Mouse (Mus musculus): ENCODE results near the gene Cdon. TPM values are rescaled to one million over a fixed set of nuclear protein-coding genes. Genes with fewer than 3 reads are reported as not detected.

Cdon gene
- polyA plus RNA-seq, 1 experiment: 49.9 TPM

GRCm38 (mm10) chr9:35479456-35479855, 58.5 kb downstream of the Cdon start:
- no peak for TF ChIP-seq SRF (IDR thresholded peaks at IDR 0.05; ENCODE audit: control insufficient read depth, insufficient read length, low read depth)
- no peak for TF ChIP-seq TCF3 (IDR thresholded peaks at IDR 0.05; ENCODE audit: insufficient read length, low read depth)
- no peak for TF ChIP-seq E2F4 (IDR thresholded peaks at IDR 0.05; ENCODE audit: insufficient read depth)
- no peak for TF ChIP-seq TCF12 (IDR thresholded peaks at IDR 0.05; ENCODE audit: insufficient read depth, poor library complexity, severe bottlenecking)
- TF ChIP-seq USF1 (IDR thresholded peaks at IDR 0.05; ENCODE audit: low read depth): no peak
- TF ChIP-seq CEBPB (IDR thresholded peaks at IDR 0.05; ENCODE audit: insufficient read depth, poor library complexity, severe bottlenecking): no peak
- no peak for TF ChIP-seq MYOD1 (IDR thresholded peaks at IDR 0.05; ENCODE audit: control insufficient read depth in 1 of 3, insufficient read length in 2 of 3, low read depth in 2 of 3)
- no peak for TF ChIP-seq POLR2AphosphoS2 (IDR thresholded peaks at IDR 0.05; ENCODE audit: insufficient read length, low read depth)
- TF ChIP-seq POLR2A (IDR thresholded peaks at IDR 0.05; ENCODE audit: insufficient read length, low read depth): no peak
- Histone ChIP-seq H3K36me3 (ENCODE audit: control insufficient read depth, insufficient read depth) (peaks cover 57% of the 10 kb centered on the region), H3K27me3 (ENCODE audit: control insufficient read depth, insufficient read depth, insufficient read length) (no peaks in the 10 kb centered on the region), H3K79me2 (ENCODE audit: control insufficient read depth, insufficient read depth) (no peaks in the 10 kb centered on the region), H3K4me3 (no peak overlapping the region), H3K4me2 (ENCODE audit: low read depth) (no peak overlapping the region), H3ac (ENCODE audit: control insufficient read depth, insufficient read length) (no peak overlapping the region)

- TF ChIP-seq POLR2A (IDR thresholded peaks at IDR 0.05; ENCODE audit: insufficient read length, low read depth): no peak
- TF ChIP-seq POLR2AphosphoS2 (IDR thresholded peaks at IDR 0.05; ENCODE audit: insufficient read length, low read depth): no peak
- no peak for TF ChIP-seq CEBPB (IDR thresholded peaks at IDR 0.05; ENCODE audit: insufficient read depth, poor library complexity, severe bottlenecking)
- no peak for TF ChIP-seq TCF3 (IDR thresholded peaks at IDR 0.05; ENCODE audit: insufficient read length, low read depth)
- TF ChIP-seq MAX (IDR thresholded peaks at IDR 0.05; ENCODE audit: low read depth): no peak
- TF ChIP-seq MYOD1 (IDR thresholded peaks at IDR 0.05; ENCODE audit: control insufficient read depth in 1 of 3, insufficient read length in 2 of 3, low read depth in 2 of 3): no peak
- H3K27me3 ChIP-seq (ENCODE audit: control insufficient read depth, insufficient read depth, insufficient read length): no peaks in the 10 kb centered on the region
- H3K4me2 ChIP-seq (ENCODE audit: low read depth): no peak overlapping the region
- no peaks in the 10 kb centered on the region for H3K79me2 ChIP-seq (ENCODE audit: control insufficient read depth, insufficient read depth)
- no peak overlapping the region for H3K4me3 ChIP-seq
- H3ac ChIP-seq (ENCODE audit: control insufficient read depth, insufficient read length): no peak overlapping the region
- peaks cover 57% of the 10 kb centered on the region for H3K36me3 ChIP-seq (ENCODE audit: control insufficient read depth, insufficient read depth)
Measured at GRCm38 (mm10) chr9:35482014-35482898, 61.3 kb downstream of the Cdon start.

GRCm38 (mm10) chr9:35483949-35484348, 63.0 kb downstream of the Cdon start:
- Histone ChIP-seq H3K4me2 (ENCODE audit: low read depth) (no peak overlapping the region), H3ac (ENCODE audit: control insufficient read depth, insufficient read length) (no peak overlapping the region), H3K79me2 (ENCODE audit: control insufficient read depth, insufficient read depth) (no peaks in the 10 kb centered on the region), H3K27me3 (ENCODE audit: control insufficient read depth, insufficient read depth, insufficient read length) (no peaks in the 10 kb centered on the region), H3K36me3 (ENCODE audit: control insufficient read depth, insufficient read depth) (peaks cover 49% of the 10 kb centered on the region), H3K4me3 (no peak overlapping the region)
- TF ChIP-seq TCF3 (IDR thresholded peaks at IDR 0.05; ENCODE audit: insufficient read length, low read depth) (no peak), TCF12 (IDR thresholded peaks at IDR 0.05; ENCODE audit: insufficient read depth, poor library complexity, severe bottlenecking) (no peak), POLR2AphosphoS2 (IDR thresholded peaks at IDR 0.05; ENCODE audit: insufficient read length, low read depth) (no peak), POLR2A (IDR thresholded peaks at IDR 0.05; ENCODE audit: insufficient read length, low read depth) (no peak), SRF (IDR thresholded peaks at IDR 0.05; ENCODE audit: control insufficient read depth, insufficient read length, low read depth) (no peak), MAX (IDR thresholded peaks at IDR 0.05; ENCODE audit: low read depth) (no peak), REST (IDR thresholded peaks at IDR 0.05; ENCODE audit: insufficient read depth, insufficient read length) (no peak), E2F4 (IDR thresholded peaks at IDR 0.05; ENCODE audit: insufficient read depth) (no peak), MYOD1 (IDR thresholded peaks at IDR 0.05; ENCODE audit: control insufficient read depth in 1 of 3, insufficient read length in 2 of 3, low read depth in 2 of 3) (no peak), USF1 (IDR thresholded peaks at IDR 0.05; ENCODE audit: low read depth) (no peak), MYOG (IDR thresholded peaks at IDR 0.05; ENCODE audit: control insufficient read depth in 1 of 3, insufficient read depth in 1 of 3, insufficient read length in 2 of 3, low read depth in 2 of 3) (no peak), CEBPB (IDR thresholded peaks at IDR 0.05; ENCODE audit: insufficient read depth, poor library complexity, severe bottlenecking) (no peak)

GRCm38 (mm10) chr9:35486616-35487015, 65.7 kb downstream of the Cdon start:
- H3K4me3 ChIP-seq: no peak overlapping the region
- TF ChIP-seq USF1 (IDR thresholded peaks at IDR 0.05; ENCODE audit: low read depth) (no peak), TCF12 (IDR thresholded peaks at IDR 0.05; ENCODE audit: insufficient read depth, poor library complexity, severe bottlenecking) (no peak), MYOD1 (IDR thresholded peaks at IDR 0.05; ENCODE audit: control insufficient read depth in 1 of 3, insufficient read length in 2 of 3, low read depth in 2 of 3) (no peak), POLR2A (IDR thresholded peaks at IDR 0.05; ENCODE audit: insufficient read length, low read depth) (no peak), CEBPB (IDR thresholded peaks at IDR 0.05; ENCODE audit: insufficient read depth, poor library complexity, severe bottlenecking) (no peak), E2F4 (IDR thresholded peaks at IDR 0.05; ENCODE audit: insufficient read depth) (no peak), POLR2AphosphoS2 (IDR thresholded peaks at IDR 0.05; ENCODE audit: insufficient read length, low read depth) (no peak), MYOG (IDR thresholded peaks at IDR 0.05; ENCODE audit: control insufficient read depth in 1 of 3, insufficient read depth in 1 of 3, insufficient read length in 2 of 3, low read depth in 2 of 3) (no peak), TCF3 (IDR thresholded peaks at IDR 0.05; ENCODE audit: insufficient read length, low read depth) (no peak), SRF (IDR thresholded peaks at IDR 0.05; ENCODE audit: control insufficient read depth, insufficient read length, low read depth) (no peak), REST (IDR thresholded peaks at IDR 0.05; ENCODE audit: insufficient read depth, insufficient read length) (no peak), MAX (IDR thresholded peaks at IDR 0.05; ENCODE audit: low read depth) (no peak)

More at GRCm38 (mm10) chr9:35486616-35487015, 65.7 kb downstream of the Cdon start:
- no peak overlapping the region for H3ac ChIP-seq (ENCODE audit: control insufficient read depth, insufficient read length)
- H3K27me3 ChIP-seq (ENCODE audit: control insufficient read depth, insufficient read depth, insufficient read length): no peaks in the 10 kb centered on the region
- peaks cover 60% of the 10 kb centered on the region for H3K36me3 ChIP-seq (ENCODE audit: control insufficient read depth, insufficient read depth)
- no peak overlapping the region for H3K4me2 ChIP-seq (ENCODE audit: low read depth)
- no peaks in the 10 kb centered on the region for H3K79me2 ChIP-seq (ENCODE audit: control insufficient read depth, insufficient read depth)
